Mouse (Mus musculus) Muller cell, postnatal 12 days (primary cell): ENCODE data around the gene Slc5a3.
"Not testable (repeated sequence)": the region's sequence is repeated elsewhere in the genome, so short reads cannot be mapped to it uniquely, and the experiment has no call there.

Source experiments
- DNase-seq: peaks from one replicate; pipeline ENCODE4 v3.0.0-alpha.2; 2015; ENCODE audit errors: inconsistent ontology term

Gene Slc5a3

DNA sequence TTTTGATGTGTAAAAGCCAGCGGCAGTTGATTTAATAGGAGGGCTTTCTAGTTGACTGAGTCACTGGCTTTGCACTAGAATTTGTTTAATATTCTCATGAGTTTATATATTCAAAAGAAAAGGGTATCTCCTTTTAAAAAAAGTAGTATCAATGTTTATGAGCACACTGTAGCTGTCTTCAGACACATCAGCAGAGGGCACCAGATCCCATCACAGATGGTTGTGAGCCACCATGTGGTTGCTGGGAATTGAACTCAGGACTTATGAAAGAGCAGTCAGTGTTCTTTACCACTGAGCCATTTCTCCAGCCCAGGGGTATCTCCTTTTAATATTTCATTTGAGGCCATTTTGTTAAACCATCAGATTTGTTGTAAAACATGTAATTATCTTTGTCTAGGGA lies 4.7 kb downstream of the Slc5a3 start:
- no peak for DNase-seq

DNA sequence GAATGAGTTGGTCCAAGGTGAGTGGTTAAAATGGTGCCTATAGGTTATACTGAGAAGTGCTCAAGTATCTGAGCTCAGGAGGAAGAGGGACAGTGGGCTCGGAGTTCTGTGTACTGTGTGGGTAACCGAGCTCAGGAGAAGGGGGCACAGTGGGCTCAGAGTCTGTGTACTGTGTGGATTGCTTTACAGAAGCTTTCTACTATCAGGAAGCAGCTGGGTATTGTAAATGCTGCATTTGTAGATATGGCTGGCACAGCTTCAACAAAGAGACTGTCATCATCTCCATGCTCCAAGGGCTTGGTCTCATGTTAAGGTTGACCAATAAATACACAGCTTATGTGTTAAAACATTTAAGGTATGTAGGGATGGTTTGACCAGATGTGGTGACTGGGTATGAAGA lies 6.7 kb downstream of the Slc5a3 start:
- DNase-seq = no peak

DNA sequence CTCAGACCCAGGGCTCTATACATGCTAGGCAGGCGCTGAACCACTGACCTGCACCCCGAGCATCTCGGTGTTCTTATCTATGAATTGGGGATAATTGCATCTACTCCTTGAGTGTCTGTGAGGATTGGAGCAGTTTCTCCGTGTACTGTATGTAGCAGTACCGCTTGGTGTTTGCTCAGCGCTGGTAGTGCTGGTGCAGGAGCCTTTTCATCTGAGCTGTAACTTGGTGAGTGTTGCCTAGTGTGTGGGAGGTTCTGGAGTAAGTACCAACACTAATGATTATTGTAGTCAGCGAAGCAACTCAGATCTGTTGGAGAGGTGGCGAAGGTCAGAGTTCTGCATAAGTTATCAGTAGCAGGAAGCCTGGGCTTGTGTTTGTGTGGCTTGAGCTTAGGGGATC lies 12.2 kb downstream of the Slc5a3 start:
- no peak for DNase-seq

GRCm38 (mm10) chr16:92076797-92077196 lies 18.7 kb downstream of the Slc5a3 start:
- DNase-seq = no peak

DNA sequence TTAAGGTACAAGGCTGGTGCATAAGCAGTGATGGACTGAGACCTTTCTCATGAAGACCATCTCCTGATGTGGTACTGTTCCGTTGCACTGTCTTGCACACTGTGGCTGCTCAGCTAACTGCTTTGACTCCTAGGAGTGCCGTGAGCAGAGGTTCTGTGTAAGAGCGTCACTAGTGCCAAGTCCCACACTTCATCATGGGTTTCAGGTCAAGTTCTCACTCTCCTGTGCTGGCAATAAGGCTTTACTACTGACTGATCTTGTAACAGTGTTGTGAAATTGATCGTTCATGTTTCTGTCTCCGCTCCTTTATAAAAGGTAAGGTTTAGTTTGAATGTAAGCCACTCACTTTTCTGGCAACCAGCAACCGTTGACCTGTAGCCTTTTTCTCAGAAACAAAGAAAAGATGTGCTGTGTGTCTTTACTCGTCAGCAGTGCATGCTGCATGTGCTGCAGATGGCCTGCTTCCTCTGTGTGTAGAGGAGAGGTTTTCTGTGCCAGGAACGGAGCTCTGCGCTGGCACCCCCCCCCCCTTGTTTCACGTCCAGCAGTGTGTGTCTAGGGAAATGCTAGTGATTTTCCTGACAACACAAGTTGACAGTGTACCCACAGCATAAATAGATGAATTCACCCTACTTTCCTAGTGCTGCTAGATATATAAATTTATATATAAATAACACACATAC lies 25.8 kb downstream of the Slc5a3 start:
- no peak for DNase-seq

GRCm38 (mm10) chr16:92089225-92089624 lies 31.1 kb downstream of the Slc5a3 start:
- DNase-seq = no peak

- DNase-seq = no peak
These were observed 33.8 kb downstream of the Slc5a3 start for GRCm38 (mm10) chr16:92091876-92092275.

DNA sequence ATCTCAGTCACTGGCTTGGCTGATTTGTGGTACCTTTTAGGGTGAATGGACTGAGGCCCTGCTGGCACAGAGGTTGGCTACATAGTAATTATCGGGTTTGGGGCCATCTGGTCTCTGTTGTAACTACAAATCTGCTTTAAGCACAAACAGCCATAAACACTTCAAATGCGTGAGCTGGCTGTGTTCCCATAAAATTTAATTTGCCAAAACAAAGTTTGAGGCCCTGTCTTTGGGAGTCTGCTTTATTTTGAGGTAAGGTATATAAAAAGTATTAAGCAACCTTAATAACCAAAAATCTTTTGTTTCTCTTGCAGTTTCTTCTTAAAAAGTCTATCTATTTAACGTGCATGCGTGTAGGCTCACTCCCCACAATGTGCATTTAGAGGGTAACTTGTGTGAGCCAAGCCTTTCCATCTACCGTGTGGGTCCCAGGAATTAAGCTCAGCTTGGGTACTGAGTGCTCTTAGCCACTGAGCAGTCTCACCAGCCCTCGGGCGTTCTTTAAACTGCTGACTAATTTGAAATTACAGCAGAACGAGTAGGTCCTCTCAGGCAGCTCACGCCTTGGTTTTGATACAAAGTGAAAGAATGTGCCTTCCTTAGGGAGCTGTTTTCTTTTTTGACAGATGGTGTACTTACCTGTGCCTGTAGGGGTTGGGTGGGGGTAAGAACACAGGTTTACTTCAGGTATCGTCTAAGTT lies 40.4 kb downstream of the Slc5a3 start:
- no peak for DNase-seq

GRCm38 (mm10) chr16:92099598-92099997 lies 41.5 kb downstream of the Slc5a3 start:
- no peak for DNase-seq

GRCm38 (mm10) chr16:92100111-92100510 lies 42.0 kb downstream of the Slc5a3 start:
- no peak for DNase-seq

DNA sequence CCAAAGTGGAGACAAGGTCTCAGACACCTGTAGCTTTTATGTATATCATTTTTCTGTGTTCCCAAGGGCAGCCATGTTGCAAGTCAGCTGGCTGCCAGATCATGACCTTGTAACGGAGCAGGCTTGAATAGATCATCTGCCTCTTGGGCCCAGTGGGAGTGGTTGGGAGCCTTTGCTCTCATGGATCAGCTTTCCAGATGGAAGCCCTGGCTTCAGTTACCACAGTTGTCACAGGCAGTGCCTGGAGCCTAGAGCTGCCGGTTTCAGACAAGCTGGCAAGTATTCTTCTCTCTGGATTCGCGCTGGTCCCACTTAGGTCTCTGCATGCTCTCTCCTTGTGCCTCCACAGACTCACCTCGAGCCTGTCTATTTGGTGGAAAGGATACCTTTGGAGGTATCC lies 44.0 kb downstream of the Slc5a3 start:
- no peak for DNase-seq

DNA sequence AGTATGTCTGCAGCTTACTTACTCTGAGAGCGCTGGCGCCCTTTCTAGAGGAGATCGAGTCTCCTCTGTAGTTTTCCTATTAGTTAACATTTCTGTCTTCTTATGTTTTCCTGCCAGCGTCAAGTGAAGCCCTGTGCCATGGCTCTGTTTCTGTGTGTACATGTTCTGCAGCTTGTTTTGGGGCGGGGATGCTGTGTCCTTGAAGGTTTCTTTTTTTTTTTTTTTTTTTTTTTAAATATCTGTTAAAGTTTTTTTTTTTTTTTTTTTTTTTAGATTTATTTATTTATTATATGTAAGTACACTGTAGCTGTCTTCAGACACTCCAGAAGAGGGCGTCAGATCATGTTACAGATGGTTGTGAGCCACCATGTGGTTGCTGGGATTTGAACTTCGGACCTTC lies 44.8 kb downstream of the Slc5a3 start:
- DNase-seq = not testable (repeated sequence)

GRCm38 (mm10) chr16:92103572-92104331 lies 45.6 kb downstream of the Slc5a3 start:
- DNase-seq = peak; percentile 80

DNA sequence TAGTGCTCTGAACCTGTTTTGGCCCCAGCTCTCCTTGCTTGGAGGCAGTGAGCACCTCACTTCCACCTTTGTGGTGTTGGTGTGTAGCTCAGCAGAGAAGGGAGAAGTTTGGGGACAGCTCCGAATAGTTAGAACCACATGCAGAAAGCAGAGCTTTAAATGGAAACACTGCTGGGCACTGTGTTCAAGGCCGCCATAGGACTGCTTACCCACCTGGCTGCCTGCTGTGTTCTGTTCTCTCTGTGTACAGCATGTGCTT lies 46.1 kb downstream of the Slc5a3 start:
- DNase-seq = no peak

DNA sequence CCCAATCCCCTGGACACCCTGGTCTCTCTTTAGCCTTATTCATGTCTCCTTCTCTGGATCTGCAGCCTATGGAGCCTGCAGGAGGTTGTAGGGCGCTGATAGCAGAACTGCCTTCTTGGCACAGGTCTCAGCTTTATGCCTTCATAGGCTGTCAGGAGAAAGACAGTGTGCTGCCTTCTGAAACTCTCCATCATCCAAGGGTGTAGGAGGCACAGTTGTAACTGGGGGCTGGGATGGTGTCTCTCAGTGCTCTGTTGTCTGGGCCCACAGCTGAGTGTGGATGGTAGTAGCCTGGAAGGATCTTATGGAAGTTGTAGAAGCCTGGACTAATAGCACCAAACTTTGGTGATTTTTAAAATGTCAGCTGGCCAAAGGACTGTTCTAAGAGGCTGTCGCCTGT lies 46.8 kb downstream of the Slc5a3 start:
- DNase-seq = no peak

DNA sequence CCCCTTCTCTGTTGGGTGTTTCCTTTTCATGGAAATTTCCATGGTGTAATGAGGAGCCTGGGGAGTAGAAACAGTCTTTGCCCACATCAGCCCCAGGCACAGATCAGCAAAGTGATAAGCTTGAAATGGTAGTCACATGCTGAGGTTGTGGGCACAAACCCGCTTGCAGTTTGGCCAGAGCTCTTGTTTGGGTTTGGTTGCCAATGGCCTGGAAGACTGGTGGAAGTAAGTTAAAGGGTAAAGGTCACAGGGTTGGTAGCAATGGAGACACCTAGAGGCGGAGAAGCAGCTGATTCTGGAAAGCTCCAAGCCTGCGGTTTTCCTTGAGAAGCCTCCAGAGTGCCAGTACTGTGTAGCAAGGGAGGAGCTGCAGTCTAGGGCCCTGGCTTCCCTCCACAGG lies 47.5 kb downstream of the Slc5a3 start:
- no peak for DNase-seq

DNA sequence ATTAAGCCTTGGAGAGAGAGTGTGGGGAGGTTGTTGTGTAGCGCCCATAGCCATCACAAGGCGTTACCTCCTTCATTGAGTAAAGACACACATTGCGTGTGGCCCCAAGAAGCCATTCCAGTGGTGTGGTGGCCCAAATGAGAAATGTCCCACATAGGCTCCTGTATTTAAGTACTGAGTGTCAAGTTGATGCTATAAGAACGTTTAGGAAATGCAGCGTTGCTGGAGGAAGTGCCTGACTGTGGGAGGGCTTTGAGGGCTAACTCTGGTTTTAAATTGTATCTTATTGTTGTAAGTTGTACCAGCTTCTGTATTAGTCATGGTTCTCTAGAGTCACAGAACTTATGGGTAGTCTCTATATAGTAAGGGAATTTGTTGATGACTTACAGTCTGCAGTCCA lies 49.2 kb downstream of the Slc5a3 start:
- DNase-seq = no peak

DNA sequence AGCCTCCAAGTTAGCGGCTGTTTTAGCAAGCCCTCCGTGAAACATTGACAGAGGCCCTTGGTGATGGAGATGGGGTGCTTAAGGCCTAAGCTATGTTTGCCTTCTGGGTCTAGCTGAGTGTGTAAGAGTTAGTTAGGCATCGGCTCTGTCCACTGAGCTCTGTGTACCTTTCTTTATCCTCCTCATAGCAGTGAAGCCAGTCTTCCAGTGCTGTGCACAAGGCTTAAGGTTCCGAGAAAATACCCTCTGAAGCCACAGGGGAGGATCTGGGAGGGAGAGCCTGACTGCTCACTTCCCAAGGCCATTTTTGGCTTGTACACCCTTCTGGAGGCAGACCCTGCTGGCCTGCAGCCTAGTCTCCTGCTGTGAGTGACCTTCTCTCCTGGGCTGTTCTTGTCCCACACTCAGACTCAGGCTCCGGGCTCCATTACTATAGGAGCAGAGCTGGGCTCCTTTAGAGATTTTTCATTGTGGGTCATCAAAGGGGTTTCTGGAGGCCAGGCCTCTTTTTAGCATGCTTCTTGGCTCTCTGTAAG lies 56.7 kb downstream of the Slc5a3 start:
- DNase-seq = no peak

- peak; percentile 26 for DNase-seq
These were observed 57.7 kb downstream of the Slc5a3 start for GRCm38 (mm10) chr16:92115611-92116421.

GRCm38 (mm10) chr16:92117337-92118209 lies 59.5 kb downstream of the Slc5a3 start:
- peak; percentile 40 for DNase-seq

- peak; percentile 27 for DNase-seq
These were observed 60.9 kb downstream of the Slc5a3 start for GRCm38 (mm10) chr16:92119013-92119515.
